Mouse (Mus musculus): ENCODE measurements around the gene Cdc7. TPM values are rescaled to one million over a fixed set of nuclear protein-coding genes. Genes with fewer than 3 reads are reported as not detected.

Gene Cdc7
- polyA plus RNA-seq, 1 experiment from 2014 or later, result 43.8 TPM

DNA sequence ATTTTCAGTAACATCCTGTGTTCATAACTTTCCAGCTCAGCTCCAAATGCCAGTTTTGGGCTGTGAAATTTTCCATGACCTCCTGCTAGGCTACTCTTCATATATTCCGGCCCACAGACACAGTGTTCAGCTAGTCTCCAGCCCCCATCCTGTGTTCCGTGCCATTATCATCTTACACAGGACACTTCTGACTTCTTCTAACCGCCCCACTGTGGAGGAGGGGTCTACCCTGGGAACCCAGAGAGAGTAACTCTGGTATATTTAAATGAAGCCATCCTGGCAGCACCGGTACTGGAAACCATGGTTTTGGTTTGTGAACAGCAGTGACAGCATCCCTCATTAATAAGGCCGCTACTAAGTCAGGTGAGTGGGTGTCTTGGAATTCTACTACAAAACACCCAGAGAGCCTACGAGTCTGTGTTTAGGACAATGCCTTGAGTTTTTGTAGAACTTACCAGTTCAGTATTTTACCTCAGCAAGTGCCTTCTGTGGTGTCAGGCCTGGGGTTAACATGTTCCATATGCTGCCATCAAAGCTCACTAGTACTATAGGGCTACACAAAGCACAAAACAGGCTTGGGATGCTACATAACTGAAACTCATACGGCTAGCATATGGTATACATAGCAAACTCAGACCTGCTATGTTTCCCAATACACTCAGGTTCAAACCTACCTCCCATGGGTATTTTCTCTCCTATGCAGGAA, 32.6 kb downstream of the Cdc7 start:
- no peaks in the 10 kb centered on the region for H3K9me3 ChIP-seq
- H3K36me3 ChIP-seq, result no peaks in the 10 kb centered on the region
- ATAC-seq (ENCODE audit: low FRiP score, low read depth), result no peak
- WGBS, result 75% methylated on average over 7 of the region's 7 CpGs
- no peak overlapping the region for H3K27ac ChIP-seq (replicated peaks)
- H3K4me1 ChIP-seq (replicated peaks), result peaks cover 3% of the 10 kb centered on the region; the same call in 1 of the 2 replicates
- H3K4me2 ChIP-seq, result no peak overlapping the region
- no peaks in the 10 kb centered on the region for H3K27me3 ChIP-seq
- H3K9ac ChIP-seq, result no peak overlapping the region
- H3K4me3 ChIP-seq, result no peak overlapping the region

GRCm38 (mm10) chr5:107001396-107002090, 37.4 kb downstream of the Cdc7 start:
- H3K36me3 ChIP-seq, result no peaks in the 10 kb centered on the region
- no peaks in the 10 kb centered on the region for H3K27me3 ChIP-seq
- H3K4me3 ChIP-seq, result no peak overlapping the region
- H3K9ac ChIP-seq, result no peak overlapping the region
- no peaks in the 10 kb centered on the region; the same call in 1 of the 2 replicates for H3K4me1 ChIP-seq (replicated peaks)
- H3K9me3 ChIP-seq, result no peaks in the 10 kb centered on the region
- H3K4me2 ChIP-seq, result no peak overlapping the region
- WGBS, result 39% methylated on average over 11 of the region's 11 CpGs
- peak; percentile 81 for ATAC-seq (ENCODE audit: low FRiP score, low read depth)
- H3K27ac ChIP-seq (replicated peaks), result no peak overlapping the region

DNA sequence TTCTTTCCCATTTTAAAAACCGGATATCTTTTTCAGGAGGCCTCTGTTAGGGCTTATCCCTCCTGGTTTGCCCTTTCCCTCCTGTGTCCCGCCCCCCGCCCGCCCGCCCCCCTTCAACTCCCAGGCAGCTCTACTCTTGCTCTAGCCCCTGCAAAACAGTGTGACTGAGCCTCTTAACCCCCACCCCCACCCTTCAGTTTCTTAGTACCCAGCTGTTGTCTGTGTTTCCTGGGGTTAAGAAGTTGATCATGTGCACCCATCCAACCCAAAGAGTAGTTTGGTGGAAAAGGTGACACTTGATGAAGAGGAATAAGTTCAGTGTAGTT, 37.9 kb downstream of the Cdc7 start:
- H3K4me3 ChIP-seq, result no peak overlapping the region

DNA sequence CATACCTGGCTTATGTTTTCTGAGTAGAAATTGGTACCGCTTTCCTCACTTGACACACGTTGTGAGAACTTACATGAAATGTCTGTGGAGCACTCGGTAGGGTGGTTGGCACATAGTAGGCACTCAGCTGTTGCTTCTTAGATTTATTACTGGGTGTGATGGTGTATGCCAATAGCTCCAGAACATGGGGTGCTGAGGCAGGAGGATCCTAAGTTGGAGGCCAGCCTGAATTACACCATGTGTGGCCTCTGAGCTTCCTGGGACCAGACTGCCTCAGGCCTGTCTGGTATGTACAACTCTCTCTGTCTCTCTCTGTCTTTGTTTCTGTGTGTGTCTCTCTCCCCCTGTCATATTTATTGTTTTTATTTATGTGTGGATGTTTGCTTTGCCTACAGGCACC, 45.6 kb downstream of the Cdc7 start:
- H3K9me3 ChIP-seq, result no peaks in the 10 kb centered on the region
- no peak overlapping the region for H3K27ac ChIP-seq (replicated peaks)
- H3K4me2 ChIP-seq, result no peak overlapping the region
- H3K4me3 ChIP-seq, result no peak overlapping the region
- no peaks in the 10 kb centered on the region for H3K4me1 ChIP-seq (replicated peaks)
- 96% methylated on average over 3 of the region's 3 CpGs for WGBS
- H3K9ac ChIP-seq, result no peak overlapping the region
- no peaks in the 10 kb centered on the region for H3K27me3 ChIP-seq
- no peak for ATAC-seq (ENCODE audit: low FRiP score, low read depth)
- H3K36me3 ChIP-seq, result no peaks in the 10 kb centered on the region

More for the DNA sequence above, 37.9 kb downstream of the Cdc7 start:
- H3K9me3 ChIP-seq, result no peaks in the 10 kb centered on the region
- H3K27me3 ChIP-seq, result no peaks in the 10 kb centered on the region
- no peaks in the 10 kb centered on the region for H3K36me3 ChIP-seq
- H3K9ac ChIP-seq, result no peak overlapping the region
- H3K27ac ChIP-seq (replicated peaks), result no peak overlapping the region
- ATAC-seq (ENCODE audit: low FRiP score, low read depth), result no peak
- 54% methylated on average over 5 of the region's 5 CpGs for WGBS
- H3K4me1 ChIP-seq (replicated peaks), result no peaks in the 10 kb centered on the region; the same call in 1 of the 2 replicates
- no peak overlapping the region for H3K4me2 ChIP-seq

GRCm38 (mm10) chr5:107010300-107010699, 46.2 kb downstream of the Cdc7 start:
- Histone ChIP-seq H3K27ac (replicated peaks) (no peak overlapping the region), H3K4me2 (no peak overlapping the region), H3K27me3 (no peaks in the 10 kb centered on the region), H3K9ac (no peak overlapping the region), H3K9me3 (no peaks in the 10 kb centered on the region), H3K36me3 (no peaks in the 10 kb centered on the region), H3K4me1 (replicated peaks) (no peaks in the 10 kb centered on the region), H3K4me3 (no peak overlapping the region)
- 77% methylated on average over 3 of the region's 3 CpGs for WGBS
- ATAC-seq (ENCODE audit: low FRiP score, low read depth), result no peak

DNA sequence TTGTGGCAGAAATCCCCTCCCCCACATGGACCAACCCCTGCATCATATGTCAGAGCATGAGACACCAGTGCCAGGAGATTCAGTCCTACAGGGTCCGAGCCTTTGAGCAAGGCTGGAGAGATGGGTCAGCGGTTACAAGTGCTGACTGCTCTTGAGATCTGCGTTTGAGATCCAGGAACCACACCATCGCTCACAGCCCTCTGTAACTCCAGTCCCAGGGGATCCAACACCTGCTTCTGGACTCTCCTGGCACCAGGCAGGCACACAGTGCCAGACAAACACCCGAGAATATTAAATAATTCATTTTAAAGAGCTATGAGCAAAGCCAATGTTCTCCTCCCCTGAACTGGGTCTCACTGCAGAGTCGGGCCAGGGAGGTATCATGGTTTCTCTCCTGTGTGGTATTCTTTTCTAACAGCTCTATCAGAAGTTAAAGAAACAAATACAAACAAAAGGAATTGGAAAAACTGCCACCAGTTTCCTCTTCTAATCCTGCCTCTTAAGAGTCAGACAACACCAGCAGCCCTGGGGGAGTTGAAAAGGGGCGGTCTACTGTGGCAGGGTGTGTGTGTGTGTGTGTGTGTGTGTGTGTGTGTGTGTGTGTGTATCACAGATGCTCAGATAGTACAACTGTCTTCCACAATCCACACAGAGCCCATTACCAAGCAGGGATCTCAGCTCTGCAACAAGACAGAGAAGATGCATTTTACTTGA, 47.4 kb downstream of the Cdc7 start:
- no peak for ATAC-seq (ENCODE audit: low FRiP score, low read depth)

DNA sequence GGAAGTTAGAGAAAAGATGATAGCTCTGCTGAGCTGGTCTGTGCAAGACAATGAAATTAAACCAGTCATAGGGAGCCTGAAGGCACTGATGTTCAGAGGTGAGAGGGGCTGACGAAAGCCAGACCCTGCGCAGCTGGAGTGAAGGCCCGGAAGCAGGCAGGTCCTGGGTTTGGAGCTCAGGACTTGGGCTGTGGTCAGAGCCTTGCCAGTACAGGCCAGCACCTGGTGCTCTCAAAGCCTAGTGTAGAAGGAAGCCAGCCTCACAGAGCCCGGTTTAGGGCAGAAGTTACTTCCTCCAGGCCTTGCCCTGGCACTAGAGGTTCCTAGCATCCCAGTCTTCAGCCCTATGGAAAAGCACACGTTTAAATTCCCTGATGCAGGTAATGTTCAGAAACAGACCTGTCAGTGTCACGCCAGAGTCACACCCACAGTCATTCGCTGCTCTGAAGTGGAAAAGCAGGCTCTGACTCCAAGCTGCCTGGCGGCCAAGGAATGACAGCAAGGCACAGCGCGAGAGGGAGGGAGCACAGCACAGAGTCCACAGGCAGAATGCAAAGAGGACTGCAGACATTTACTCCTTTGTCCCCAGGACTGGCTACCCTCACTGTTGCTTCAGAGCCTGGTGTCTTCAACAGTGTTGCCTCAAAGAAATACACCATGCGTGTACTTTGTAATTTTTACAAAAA, 48.1 kb downstream of the Cdc7 start:
- no peaks in the 10 kb centered on the region for H3K36me3 ChIP-seq
- no peak for ATAC-seq (ENCODE audit: low FRiP score, low read depth)
- no peak overlapping the region for H3K27ac ChIP-seq (replicated peaks)
- H3K4me2 ChIP-seq, result no peak overlapping the region
- no peaks in the 10 kb centered on the region for H3K4me1 ChIP-seq (replicated peaks)
- no peak overlapping the region for H3K9ac ChIP-seq
- no peak overlapping the region for H3K4me3 ChIP-seq
- H3K9me3 ChIP-seq, result no peaks in the 10 kb centered on the region
- H3K27me3 ChIP-seq, result no peaks in the 10 kb centered on the region
- 55% methylated on average over 11 of the region's 11 CpGs for WGBS

More for the DNA sequence above, 47.4 kb downstream of the Cdc7 start:
- Histone ChIP-seq H3K4me3 (no peak overlapping the region), H3K27ac (replicated peaks) (no peak overlapping the region), H3K27me3 (no peaks in the 10 kb centered on the region), H3K4me2 (no peak overlapping the region), H3K9ac (no peak overlapping the region), H3K4me1 (replicated peaks) (no peaks in the 10 kb centered on the region), H3K36me3 (no peaks in the 10 kb centered on the region), H3K9me3 (no peaks in the 10 kb centered on the region)
- WGBS, result 63% methylated on average over 7 of the region's 7 CpGs

GRCm38 (mm10) chr5:107013393-107013792, 49.3 kb downstream of the Cdc7 start:
- no peaks in the 10 kb centered on the region for H3K27me3 ChIP-seq
- H3K4me3 ChIP-seq, result no peak overlapping the region
- 68% methylated on average over 2 of the region's 2 CpGs for WGBS
- no peaks in the 10 kb centered on the region for H3K4me1 ChIP-seq (replicated peaks)
- no peak overlapping the region for H3K27ac ChIP-seq (replicated peaks)
- no peaks in the 10 kb centered on the region for H3K9me3 ChIP-seq
- no peak for ATAC-seq (ENCODE audit: low FRiP score, low read depth)
- H3K4me2 ChIP-seq, result no peak overlapping the region
- no peaks in the 10 kb centered on the region for H3K36me3 ChIP-seq
- H3K9ac ChIP-seq, result no peak overlapping the region

- Histone ChIP-seq H3K4me1 (replicated peaks) (no peaks in the 10 kb centered on the region), H3K4me2 (no peak overlapping the region), H3K27ac (replicated peaks) (no peak overlapping the region), H3K27me3 (no peaks in the 10 kb centered on the region), H3K9me3 (no peaks in the 10 kb centered on the region), H3K9ac (no peak overlapping the region), H3K36me3 (no peaks in the 10 kb centered on the region), H3K4me3 (no peak overlapping the region)
- 95% methylated on average over 7 of the region's 7 CpGs for WGBS
- no peak for ATAC-seq (ENCODE audit: low FRiP score, low read depth)
These were observed 50.0 kb downstream of the Cdc7 start for GRCm38 (mm10) chr5:107014146-107014545.

- no peak for ATAC-seq (ENCODE audit: low FRiP score, low read depth)
- no peak overlapping the region for H3K9ac ChIP-seq
- no peaks in the 10 kb centered on the region for H3K27me3 ChIP-seq
- 84% methylated on average over 2 of the region's 2 CpGs for WGBS
- no peak overlapping the region for H3K4me2 ChIP-seq
- no peak overlapping the region for H3K4me3 ChIP-seq
- H3K4me1 ChIP-seq (replicated peaks), result no peaks in the 10 kb centered on the region
- H3K36me3 ChIP-seq, result no peaks in the 10 kb centered on the region
- no peaks in the 10 kb centered on the region for H3K9me3 ChIP-seq
- no peak overlapping the region for H3K27ac ChIP-seq (replicated peaks)
These were observed 50.9 kb downstream of the Cdc7 start for GRCm38 (mm10) chr5:107015046-107015421.

- H3K4me1 ChIP-seq (replicated peaks), result no peaks in the 10 kb centered on the region
- H3K9me3 ChIP-seq, result no peaks in the 10 kb centered on the region
- no peak overlapping the region for H3K9ac ChIP-seq
- WGBS, result 47% methylated on average over 10 of the region's 10 CpGs
- H3K4me2 ChIP-seq, result no peak overlapping the region
- H3K27me3 ChIP-seq, result no peaks in the 10 kb centered on the region
- H3K4me3 ChIP-seq, result no peak overlapping the region
- H3K27ac ChIP-seq (replicated peaks), result no peak overlapping the region
- no peaks in the 10 kb centered on the region for H3K36me3 ChIP-seq
- no peak for ATAC-seq (ENCODE audit: low FRiP score, low read depth)
These were observed 51.4 kb downstream of the Cdc7 start for GRCm38 (mm10) chr5:107015422-107016081.
